Mouse (Mus musculus) small intestine, adult 2 months (tissue): ENCODE data around the gene Sox6.

Experiments used
- CTCF ChIP-seq: fragments of 200-500 bp; IDR thresholded peaks from 2 replicates; pipeline ENCODE4 v1.5.1; 2012; ENCODE audit warnings: low read depth, mild to moderate bottlenecking, control low read depth, inconsistent platforms, low read length, moderate library complexity, mixed read lengths; ENCODE audit not compliant: insufficient replicate concordance, insufficient read length; ENCODE audit errors: extremely low read depth
- POLR2A ChIP-seq: fragments of 200-500 bp; IDR thresholded peaks from 2 replicates; pipeline ENCODE4 v1.6.1; 2012; ENCODE audit warnings: low read depth, mild to moderate bottlenecking, control low read depth, inconsistent platforms, low read length, moderate library complexity

DNA sequence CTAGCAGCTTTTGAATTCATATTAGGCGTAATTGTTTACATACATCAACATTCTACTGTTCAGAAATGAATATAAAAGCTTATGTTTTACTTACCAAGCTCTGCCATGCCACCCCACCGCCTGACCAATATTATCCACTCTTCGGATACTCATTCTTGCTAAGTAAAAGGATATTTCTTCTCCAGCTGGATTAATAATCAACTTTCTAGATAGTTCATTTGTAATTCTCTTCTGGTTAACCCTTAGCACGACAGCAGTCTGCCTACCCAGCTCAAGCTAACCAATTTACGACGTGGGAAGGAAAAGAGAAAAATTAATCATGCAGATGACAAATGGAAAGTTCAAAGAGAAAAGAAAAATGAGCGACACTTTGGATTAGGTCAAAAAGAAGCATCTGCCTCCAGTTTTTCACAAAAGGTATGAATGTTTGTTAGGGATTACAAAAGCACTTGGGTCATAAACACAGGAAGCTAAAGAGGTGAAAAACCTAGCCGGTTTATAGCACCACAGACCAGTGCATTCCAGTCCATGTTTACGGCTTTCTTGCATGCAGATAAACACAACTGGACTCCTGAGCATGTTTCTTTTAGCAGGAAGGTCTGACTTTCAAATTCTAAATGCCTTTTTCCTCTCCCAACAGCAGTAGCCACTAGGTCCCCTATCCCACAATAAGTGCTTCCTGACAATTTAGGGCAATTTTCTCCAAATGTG, 178.8 kb downstream of the Sox6 start:
- TF ChIP-seq CTCF (no peak), POLR2A (no peak)
